Mouse (Mus musculus): ENCODE data around the gene Tecr.
"Not testable (repeated sequence)": the region's sequence is repeated elsewhere in the genome, so short reads cannot be mapped to it uniquely, and the experiment has no call there.

- not testable (repeated sequence) for TF ChIP-seq CTCF, POLR2A (IDR thresholded peaks at IDR 0.05; ENCODE audit: insufficient read depth, low read depth, low read length)
Measured at GRCm38 (mm10) chr8:83571001-83571340, 36.8 kb downstream of the Tecr start.

Measured in olfactory bulb, adult 2 months (tissue).